Mouse (Mus musculus) stomach, embryonic 15.5 days (tissue): ENCODE measurements around the gene Ifna11. TPM values are rescaled to one million over a fixed set of nuclear protein-coding genes. Genes with fewer than 3 reads are reported as not detected.

ENCODE experiments used
- ATAC-seq: fragments of 200-750 bp; cut with Nextera tagmentation; 2 replicates; pipeline ENCODE4 v1.8.0; 2017; ENCODE audit warnings: low read depth, moderate number of reproducible peaks, moderate TSS enrichment; ENCODE audit not compliant: insufficient read depth, low FRiP score
- H3K27ac ChIP-seq: fragments of 300-500 bp; sonication (generic); 2 replicates; pipeline ENCODE4 v1.5.1; 2015; ENCODE audit warnings: mild to moderate bottlenecking, inconsistent platforms
- H3K27me3 ChIP-seq: fragments of 300-500 bp; sonication (generic); replicated peaks from 2 replicates; pipeline ENCODE4 v1.6.1; 2015; ENCODE audit warnings: inconsistent platforms
- H3K36me3 ChIP-seq: fragments of 300-500 bp; sonication (generic); 2 replicates; pipeline ENCODE4 v1.6.1; 2015; ENCODE audit warnings: inconsistent platforms
- H3K4me1 ChIP-seq: fragments of 300-500 bp; sonication (generic); 2 replicates; pipeline ENCODE4 v1.6.1; 2015; ENCODE audit warnings: inconsistent platforms
- H3K4me2 ChIP-seq: fragments of 300-500 bp; sonication (generic); 2 replicates; pipeline ENCODE4 v1.6.1; 2015; ENCODE audit warnings: mild to moderate bottlenecking, inconsistent platforms
- H3K4me3 ChIP-seq: fragments of 300-500 bp; sonication (generic); replicated peaks from 2 replicates; pipeline ENCODE4 v1.5.1; 2015; ENCODE audit warnings: inconsistent platforms
- H3K9ac ChIP-seq: fragments of 300-500 bp; sonication (generic); 2 replicates; pipeline ENCODE4 v1.6.1; 2015; ENCODE audit warnings: inconsistent platforms
- H3K9me3 ChIP-seq: fragments of 300-500 bp; sonication (generic); 2 replicates; pipeline ENCODE4 v1.6.1; 2016; ENCODE audit warnings: inconsistent platforms
- WGBS: fragments of 180-500 bp; shearing (Covaris S2); methylation state at CpG from one replicate; pipeline ENCODE4 v1.1.7; 2015; 5-methylcytosine and 5-hydroxymethylcytosine counted together
- polyA plus RNA-seq: library from polyadenylated mRNA; unstranded; fragments of >200 nt; fragmentation: Nextera tagmentation; extraction: Ambion mirVana; gene quantifications from 2 replicates; pipeline ENCODE4 v1.2.1, GENCODE M21; 2015

Ifna11 gene
- polyA plus RNA-seq, 1 experiment from 2014 or later, result not detected

- H3K9me3 ChIP-seq, result no peaks in the 10 kb centered on the region
- H3K36me3 ChIP-seq, result no peaks in the 10 kb centered on the region
- WGBS, result 86% methylated on average over 1 of the region's 1 CpGs
- H3K4me2 ChIP-seq, result no peak within 1 kb of the TSS
- no peak within 1 kb of the TSS for H3K27ac ChIP-seq
- no peak within 1 kb of the TSS for H3K4me3 ChIP-seq
- no peak for ATAC-seq
- no peaks in the 10 kb centered on the region for H3K27me3 ChIP-seq
- H3K9ac ChIP-seq, result no peak within 1 kb of the TSS
- H3K4me1 ChIP-seq, result no peaks in the 10 kb centered on the region
Measured at GRCm38 (mm10) chr4:88849698-88850097, 29.9 kb downstream of the Ifna11 start, which contains the start of gene Ifna1. Gene Ifna1 (plus strand): TSS chr4:88850087.

- Histone ChIP-seq H3K4me3 (no peak overlapping the region), H3K27ac (no peak overlapping the region), H3K27me3 (no peaks in the 10 kb centered on the region), H3K9me3 (no peaks in the 10 kb centered on the region), H3K9ac (no peak overlapping the region), H3K4me1 (no peaks in the 10 kb centered on the region), H3K36me3 (no peaks in the 10 kb centered on the region), H3K4me2 (no peak overlapping the region)
- WGBS, result 71% methylated on average over 4 of the region's 4 CpGs
- no peak for ATAC-seq
Measured at GRCm38 (mm10) chr4:88851026-88851763, 31.4 kb downstream of the Ifna11 start.

DNA sequence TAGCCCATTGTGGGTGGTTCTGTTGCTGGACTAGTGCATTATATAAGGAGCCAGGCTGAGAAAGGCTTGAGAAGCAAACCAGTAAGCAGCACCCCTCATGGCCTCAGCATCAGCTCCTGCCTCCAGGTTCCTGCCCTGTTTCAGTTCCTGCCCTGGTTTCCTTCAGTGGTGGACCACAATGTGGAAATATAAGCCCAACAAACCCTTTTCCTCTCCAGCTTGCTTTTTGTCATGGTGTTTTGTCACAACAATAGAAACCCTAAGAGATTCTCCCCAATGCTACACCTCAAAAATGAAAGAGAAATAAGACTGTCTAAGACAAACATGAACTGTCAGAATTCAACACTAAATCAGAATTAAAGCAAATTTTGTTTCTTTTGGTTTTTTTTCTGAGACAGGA, 39.5 kb downstream of the Ifna11 start:
- ATAC-seq, result no peak
- Histone ChIP-seq H3K4me3 (no peak overlapping the region), H3K9me3 (no peaks in the 10 kb centered on the region), H3K27me3 (no peaks in the 10 kb centered on the region), H3K4me1 (no peaks in the 10 kb centered on the region), H3K27ac (no peak overlapping the region), H3K9ac (no peak overlapping the region), H3K36me3 (no peaks in the 10 kb centered on the region), H3K4me2 (no peak overlapping the region)

- ATAC-seq, result no peak
- Histone ChIP-seq H3K36me3 (no peaks in the 10 kb centered on the region), H3K27ac (no peak overlapping the region), H3K27me3 (0 out of 2 replicates have a peak, but pooled peaks cover 5% of the 10 kb centered on the region), H3K9ac (no peak overlapping the region), H3K4me1 (peaks cover 7% of the 10 kb centered on the region; the same call in 1 of the 2 replicates), H3K4me2 (no peak overlapping the region), H3K4me3 (no peak overlapping the region), H3K9me3 (no peaks in the 10 kb centered on the region)
- WGBS, result 8% methylated on average over 7 of the region's 7 CpGs
Measured at GRCm38 (mm10) chr4:88863309-88863708, 43.5 kb downstream of the Ifna11 start.

DNA sequence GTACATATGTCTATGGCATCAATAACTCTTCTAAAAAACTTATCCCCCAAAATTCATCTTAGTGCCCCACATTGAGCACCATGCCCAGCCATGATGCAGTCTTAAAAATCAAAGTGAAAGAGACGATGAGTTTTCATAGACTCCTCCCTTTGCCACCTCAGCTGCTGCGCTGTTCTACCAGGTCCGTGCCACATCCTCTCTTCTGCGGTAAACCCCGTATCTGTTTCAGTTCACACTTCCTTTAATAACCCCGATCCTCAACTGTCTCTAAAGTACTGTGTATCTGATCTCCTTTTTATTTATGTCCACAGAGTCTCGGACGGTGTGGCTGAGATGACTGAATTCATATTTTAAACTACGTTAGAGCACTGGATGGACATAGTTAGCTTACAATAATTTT, 44.8 kb downstream of the Ifna11 start:
- WGBS, result 57% methylated on average over 9 of the region's 9 CpGs
- H3K27me3 ChIP-seq, result 0 out of 2 replicates have a peak, but pooled peaks cover 5% of the 10 kb centered on the region
- ATAC-seq, result no peak

DNA sequence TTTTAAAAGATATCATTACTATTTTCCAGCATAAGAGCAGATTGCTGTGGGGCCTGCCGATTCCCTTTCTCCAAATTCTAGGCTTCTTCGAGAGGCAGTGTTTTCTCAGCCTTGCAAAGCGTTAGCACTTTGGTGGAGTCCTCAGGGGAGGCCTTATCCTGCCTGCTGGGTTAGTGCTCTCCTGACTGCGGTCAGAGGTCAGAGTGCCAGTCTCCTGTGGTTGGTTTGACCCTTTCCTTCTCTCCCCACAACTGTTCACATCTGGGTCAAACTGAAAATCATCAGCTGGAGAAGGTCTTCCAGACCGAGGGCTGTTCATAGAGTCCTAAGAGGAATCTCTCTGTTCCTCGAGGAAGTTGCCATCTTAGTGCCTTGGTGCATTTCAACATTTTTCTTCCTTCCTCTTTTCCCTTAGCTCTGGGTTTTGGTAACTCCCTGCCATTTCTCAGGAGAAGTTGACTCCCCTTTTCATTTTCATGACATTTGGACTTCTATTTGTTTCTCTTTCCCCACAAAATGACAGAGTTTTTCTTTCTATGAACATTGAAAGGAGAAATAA, 45.3 kb downstream of the Ifna11 start:
- no peak overlapping the region for H3K4me2 ChIP-seq

More for the DNA sequence above, 44.8 kb downstream of the Ifna11 start:
- Histone ChIP-seq H3K4me1 (peaks cover 7% of the 10 kb centered on the region; the same call in 1 of the 2 replicates), H3K4me2 (no peak overlapping the region), H3K9me3 (no peaks in the 10 kb centered on the region), H3K27ac (no peak overlapping the region), H3K36me3 (no peaks in the 10 kb centered on the region), H3K9ac (no peak overlapping the region), H3K4me3 (no peak overlapping the region)

GRCm38 (mm10) chr4:88867366-88867925, 47.7 kb downstream of the Ifna11 start:
- WGBS, result 0% methylated on average over 8 of the region's 8 CpGs
- 0 out of 2 replicates have a peak, but pooled peaks cover 5% of the 10 kb centered on the region for H3K27me3 ChIP-seq
- H3K4me2 ChIP-seq, result peak overlapping the region; percentile 84
- H3K4me1 ChIP-seq, result peaks cover 7% of the 10 kb centered on the region; the same call in 1 of the 2 replicates
- H3K9me3 ChIP-seq, result no peaks in the 10 kb centered on the region
- no peaks in the 10 kb centered on the region for H3K36me3 ChIP-seq
- ATAC-seq, result no peak
- H3K9ac ChIP-seq, result no peak overlapping the region
- peak overlapping the region; percentile 53 for H3K4me3 ChIP-seq
- no peak overlapping the region for H3K27ac ChIP-seq

More for the DNA sequence above, 45.3 kb downstream of the Ifna11 start:
- peaks cover 7% of the 10 kb centered on the region; the same call in 1 of the 2 replicates for H3K4me1 ChIP-seq
- no peak for ATAC-seq
- 0 out of 2 replicates have a peak, but pooled peaks cover 5% of the 10 kb centered on the region for H3K27me3 ChIP-seq
- no peaks in the 10 kb centered on the region for H3K36me3 ChIP-seq
- H3K9me3 ChIP-seq, result no peaks in the 10 kb centered on the region
- no peak overlapping the region for H3K4me3 ChIP-seq
- no peak overlapping the region for H3K9ac ChIP-seq
- no peak overlapping the region for H3K27ac ChIP-seq
- 51% methylated on average over 6 of the region's 6 CpGs for WGBS

GRCm38 (mm10) chr4:88867926-88868911, 48.5 kb downstream of the Ifna11 start:
- Histone ChIP-seq H3K9ac (peak overlapping the region; percentile 29; the same call in 1 of the 2 replicates), H3K4me2 (peak overlapping the region; percentile 84), H3K27me3 (0 out of 2 replicates have a peak, but pooled peaks cover 5% of the 10 kb centered on the region), H3K4me1 (peaks cover 7% of the 10 kb centered on the region; the same call in 1 of the 2 replicates), H3K4me3 (peak overlapping the region; percentile 53), H3K36me3 (no peaks in the 10 kb centered on the region), H3K27ac (no peak overlapping the region), H3K9me3 (no peaks in the 10 kb centered on the region)
- WGBS, result 6% methylated on average over 31 of the region's 31 CpGs
- ATAC-seq, result peak; percentile 49; the same call in 1 of the 2 replicates

Other genes starting within 250 kb of the Ifna11 start
- gene Ifna14, start 248.2 kb upstream of the Ifna11 start, polyA plus RNA-seq, result not detected in 2 replicates
- gene Ifna9, start 227.6 kb upstream of the Ifna11 start, polyA plus RNA-seq, result not detected in 2 replicates
- gene Ifna12, start 216.6 kb upstream of the Ifna11 start, polyA plus RNA-seq, result not detected in 2 replicates
- gene C87499, start 185.5 kb upstream of the Ifna11 start, polyA plus RNA-seq, result not detected in 2 replicates
- not detected in 2 replicates for gene Ifna13, start 175.5 kb upstream of the Ifna11 start, polyA plus RNA-seq
- not detected in 2 replicates for gene Ifna16, start 143.0 kb upstream of the Ifna11 start, polyA plus RNA-seq
- gene Ifna2, start 136.0 kb upstream of the Ifna11 start, polyA plus RNA-seq, result not detected in 2 replicates
- not detected in 2 replicates for gene Ifnab, start 128.6 kb upstream of the Ifna11 start, polyA plus RNA-seq
- 0.49 and 1.0 TPM in 2 replicates for gene Gm26566, start 98.2 kb upstream of the Ifna11 start, polyA plus RNA-seq
- gene Klhl9, start 97.5 kb upstream of the Ifna11 start, polyA plus RNA-seq, result 87.8 and 88.8 TPM in 2 replicates
- gene Gm13271, start 65.1 kb upstream of the Ifna11 start, polyA plus RNA-seq, result not detected in 2 replicates
- gene Gm13283, start 59.8 kb upstream of the Ifna11 start, polyA plus RNA-seq, result 0.23 and 0.33 TPM in 2 replicates
- 0.30 and 0.70 TPM in 2 replicates for gene Gm13290, start 46.1 kb upstream of the Ifna11 start, polyA plus RNA-seq
- not detected in 2 replicates for gene Gm13289, start 43.0 kb upstream of the Ifna11 start, polyA plus RNA-seq
- 0.35 TPM in 1 of 2 replicates, not detected in the other for gene Gm13272, start 40.1 kb upstream of the Ifna11 start, polyA plus RNA-seq
- 0.30 and 0.41 TPM in 2 replicates for gene Ifnz, start 37.8 kb upstream of the Ifna11 start, polyA plus RNA-seq
- not detected in 2 replicates for gene Gm13276, start 34.2 kb upstream of the Ifna11 start, polyA plus RNA-seq
- not detected in 2 replicates for gene Gm13277, start 31.3 kb upstream of the Ifna11 start, polyA plus RNA-seq
- not detected in 2 replicates for gene Gm13278, start 28.4 kb upstream of the Ifna11 start, polyA plus RNA-seq
- not detected in 2 replicates for gene Gm13275, start 25.5 kb upstream of the Ifna11 start, polyA plus RNA-seq
- gene Gm13279, start 22.6 kb upstream of the Ifna11 start, polyA plus RNA-seq, result not detected in 2 replicates
- 0.94 and 1.3 TPM in 2 replicates for gene Gm13285, start 20.3 kb upstream of the Ifna11 start, polyA plus RNA-seq
- 0.41 TPM in 1 of 2 replicates, not detected in the other for gene Gm13287, start 16.7 kb upstream of the Ifna11 start, polyA plus RNA-seq
- not detected in 2 replicates for gene Gm13288, start 14.4 kb upstream of the Ifna11 start, polyA plus RNA-seq
- not detected in 2 replicates for gene Ifna7, start 3.7 kb upstream of the Ifna11 start, polyA plus RNA-seq
- not detected in 2 replicates for gene Ifna6, start 7.5 kb downstream of the Ifna11 start, polyA plus RNA-seq
- gene Ifna5, start 15.6 kb downstream of the Ifna11 start, polyA plus RNA-seq, result not detected in 2 replicates
- gene Ifna4, start 21.9 kb downstream of the Ifna11 start, polyA plus RNA-seq, result not detected in 2 replicates
- not detected in 2 replicates for gene Ifna1, start 30.1 kb downstream of the Ifna11 start, polyA plus RNA-seq
- gene Ifne, start 60.2 kb downstream of the Ifna11 start, polyA plus RNA-seq, result not detected in 2 replicates